Mouse (Mus musculus) ES-E14 (cell line): ENCODE results near the gene Rps6ka5.

Experiments used
- HCFC1 ChIP-seq: IDR thresholded peaks from 2 replicates; pipeline ENCODE4 v1.6.1; 2012; ENCODE audit warnings: low read length, inconsistent platforms, borderline replicate concordance; ENCODE audit not compliant: insufficient read depth
- MAFK ChIP-seq: IDR thresholded peaks from 2 replicates; pipeline ENCODE4 v1.6.1; 2014; ENCODE audit warnings: mild to moderate bottlenecking, low read depth, low read length, inconsistent platforms; ENCODE audit not compliant: insufficient read depth
- ZC3H11A ChIP-seq: IDR thresholded peaks from 2 replicates; pipeline ENCODE4 v1.6.1; 2012; ENCODE audit warnings: low read depth, mild to moderate bottlenecking, inconsistent platforms, low read length, borderline replicate concordance
- ZNF384 ChIP-seq: IDR thresholded peaks from 2 replicates; pipeline ENCODE4 v1.6.1; 2012; ENCODE audit warnings: low read depth, low read length, inconsistent platforms

GRCm38 (mm10) chr12:100753716-100754115 lies 26.9 kb upstream of the Rps6ka5 start:
- TF ChIP-seq ZNF384 = no peak
- no peak for TF ChIP-seq ZC3H11A
- TF ChIP-seq MAFK = no peak
- no peak for TF ChIP-seq HCFC1
